Mouse (Mus musculus): ENCODE results near the gene Brpf3.
"Not testable (repeated sequence)": the region's sequence is repeated elsewhere in the genome, so short reads cannot be mapped to it uniquely, and the experiment has no call there.

The Brpf3 gene

GRCm38 (mm10) chr17:28829120-28829519 is 28.2 kb downstream of the Brpf3 start:
- DNase-seq = no peak

DNA sequence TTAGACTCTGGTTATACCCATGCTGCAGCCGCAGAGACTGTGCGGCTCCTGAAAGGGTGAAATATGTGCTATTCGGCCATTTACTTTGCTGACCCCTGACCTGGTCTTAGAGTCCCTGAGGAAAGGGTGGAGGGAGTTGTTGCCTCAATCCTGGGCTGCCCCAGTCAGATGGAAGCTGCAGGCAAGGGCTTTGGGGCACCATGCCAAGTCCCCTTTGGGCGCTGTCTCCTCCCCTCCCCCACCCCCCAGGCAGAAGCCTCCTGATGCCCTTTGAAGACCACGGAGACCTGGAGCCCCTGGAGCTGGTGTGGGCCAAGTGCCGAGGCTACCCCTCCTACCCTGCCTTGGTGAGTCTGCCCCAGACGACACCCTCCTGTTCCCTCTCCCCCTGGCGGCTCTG is 30.2 kb downstream of the Brpf3 start:
- no peak for DNase-seq

DNA sequence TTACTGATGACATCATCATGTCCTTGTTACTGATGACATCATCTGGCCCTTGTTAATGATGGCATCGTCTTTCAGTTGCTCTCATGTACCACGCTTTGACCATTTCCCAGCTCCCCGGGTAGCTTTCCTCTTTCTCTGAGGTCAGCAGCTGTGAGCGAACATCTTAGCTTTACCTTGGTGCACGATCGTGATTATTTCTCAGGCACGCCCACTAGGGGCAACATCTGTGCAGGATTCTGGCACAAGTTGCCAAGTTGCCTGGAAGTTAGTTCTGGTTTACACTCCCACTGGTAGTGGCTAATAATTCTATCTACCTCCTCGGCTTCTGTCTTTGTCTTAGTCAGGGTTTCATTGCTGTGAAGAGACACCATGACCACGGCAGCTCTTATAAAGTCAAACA is 31.1 kb downstream of the Brpf3 start:
- no peak for DNase-seq

DNA sequence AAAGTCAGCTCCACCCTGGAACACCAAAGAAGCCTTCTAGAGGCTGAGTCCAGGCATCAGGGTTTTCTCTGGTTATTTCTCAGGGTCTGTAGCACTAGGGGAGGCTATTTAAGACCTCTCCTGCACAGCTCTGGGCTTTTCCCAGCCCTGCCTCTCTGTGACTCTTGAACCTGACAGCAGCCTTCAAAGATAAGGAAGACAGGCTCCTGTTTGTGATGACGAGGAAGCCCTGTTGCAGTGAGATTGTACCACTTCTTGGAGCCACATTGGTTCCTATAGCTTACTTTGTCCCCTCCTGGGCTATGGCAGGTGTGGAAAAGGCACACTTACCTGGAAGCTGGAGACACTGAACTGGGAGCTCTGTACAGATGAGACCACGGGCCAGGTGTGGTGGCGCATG is 32.0 kb downstream of the Brpf3 start:
- DNase-seq = no peak

- DNase-seq = no peak
These were observed 33.8 kb downstream of the Brpf3 start for GRCm38 (mm10) chr17:28834676-28835075.

DNA sequence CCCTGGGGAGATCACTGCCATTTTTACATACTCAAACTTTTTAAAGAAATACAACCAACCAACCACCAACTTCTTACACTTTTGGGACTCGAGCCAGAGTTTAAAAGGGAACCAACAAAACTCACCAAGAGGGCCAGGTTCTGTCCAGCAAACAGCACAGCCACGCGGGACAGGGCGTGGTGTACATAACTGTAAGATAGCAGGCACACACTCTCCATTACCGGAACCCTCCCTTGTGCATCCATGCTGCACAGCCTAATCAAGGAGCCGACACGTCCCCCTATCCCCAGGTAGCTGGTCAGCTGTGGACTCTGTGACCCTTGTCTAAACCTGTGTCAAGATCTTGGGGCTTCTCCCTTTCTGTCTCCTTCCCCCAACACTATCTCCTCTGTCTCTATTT is 37.0 kb downstream of the Brpf3 start:
- DNase-seq = no peak

DNA sequence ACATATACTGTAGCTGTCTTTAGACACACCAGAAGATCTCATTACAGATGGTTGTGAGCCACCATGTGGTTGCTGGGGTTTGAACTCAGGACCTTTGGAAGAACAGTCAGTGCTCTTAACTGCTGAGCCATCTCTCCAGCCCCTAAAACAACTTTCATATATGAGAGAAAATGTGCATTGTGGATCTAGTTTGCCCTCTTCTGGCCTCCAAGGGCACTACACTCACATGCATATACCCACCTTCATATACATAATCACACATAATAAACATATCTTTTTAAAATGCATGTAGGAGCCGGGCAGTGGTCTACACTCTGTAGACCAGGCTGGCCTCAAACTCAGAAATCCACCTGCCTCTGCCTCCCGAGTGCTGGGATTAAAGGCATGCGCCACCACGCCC is 41.1 kb downstream of the Brpf3 start:
- not testable (repeated sequence) for DNase-seq

- DNase-seq = no peak
These were observed 42.8 kb downstream of the Brpf3 start for GRCm38 (mm10) chr17:28843665-28844064.

GRCm38 (mm10) chr17:28846974-28847617 is 46.2 kb downstream of the Brpf3 start:
- no peak for DNase-seq

GRCm38 (mm10) chr17:28850511-28850910 is 49.6 kb downstream of the Brpf3 start:
- DNase-seq = no peak

DNA sequence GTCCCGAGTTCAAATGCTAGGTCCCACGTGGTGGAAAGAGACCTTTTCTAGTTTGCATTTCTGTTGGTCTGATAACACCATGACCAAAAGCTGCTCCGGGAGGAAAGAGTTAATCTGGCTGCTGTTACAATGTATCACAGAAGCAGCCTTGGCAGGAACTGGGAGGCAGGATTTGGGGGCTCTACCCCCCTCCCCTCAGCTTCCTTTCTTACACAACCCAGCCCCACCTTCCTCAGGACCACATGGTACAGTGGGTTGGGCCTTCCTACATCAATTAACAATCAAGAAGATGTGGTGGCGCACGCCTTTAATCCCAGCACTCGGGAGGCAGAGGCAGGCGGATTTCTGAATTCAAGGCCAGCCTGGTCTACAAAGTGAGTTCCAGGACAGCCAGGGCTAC is 53.5 kb downstream of the Brpf3 start:
- no peak for DNase-seq

DNA sequence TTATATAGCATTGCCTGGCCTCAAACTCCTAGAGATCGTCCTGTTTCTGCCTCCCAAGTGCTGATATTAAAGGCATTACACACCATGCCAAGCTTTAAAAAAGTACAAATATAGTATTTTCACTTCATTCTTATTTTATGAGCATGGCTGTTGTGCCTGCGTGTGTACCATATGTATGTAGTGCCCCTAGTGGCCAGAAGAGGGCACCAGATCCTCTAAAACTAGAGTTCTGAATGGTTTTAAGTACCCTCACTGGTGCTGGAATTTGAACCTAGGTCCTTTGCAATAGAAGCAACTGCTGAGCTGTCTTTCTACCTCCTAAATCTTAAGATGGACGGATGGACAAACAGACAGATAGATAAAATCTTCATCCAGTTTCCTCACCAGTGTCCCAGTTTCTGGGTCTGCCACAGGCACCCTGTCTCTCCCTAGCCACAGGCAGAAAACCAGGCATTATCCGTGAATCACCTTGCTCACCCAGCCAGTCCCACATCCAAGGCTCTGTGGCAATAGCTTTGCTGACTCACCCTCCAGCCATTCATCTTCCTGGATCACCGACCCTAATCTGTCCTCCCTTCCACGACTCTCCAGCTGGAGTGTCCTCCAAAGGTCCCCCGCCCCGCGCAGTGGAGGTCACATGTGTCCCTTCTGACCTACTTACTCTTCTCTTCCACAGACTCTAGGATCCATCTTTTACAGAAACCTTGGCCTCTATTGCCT is 54.4 kb downstream of the Brpf3 start:
- DNase-seq = no peak

GRCm38 (mm10) chr17:28856030-28856429 is 55.1 kb downstream of the Brpf3 start:
- no peak for DNase-seq

DNA sequence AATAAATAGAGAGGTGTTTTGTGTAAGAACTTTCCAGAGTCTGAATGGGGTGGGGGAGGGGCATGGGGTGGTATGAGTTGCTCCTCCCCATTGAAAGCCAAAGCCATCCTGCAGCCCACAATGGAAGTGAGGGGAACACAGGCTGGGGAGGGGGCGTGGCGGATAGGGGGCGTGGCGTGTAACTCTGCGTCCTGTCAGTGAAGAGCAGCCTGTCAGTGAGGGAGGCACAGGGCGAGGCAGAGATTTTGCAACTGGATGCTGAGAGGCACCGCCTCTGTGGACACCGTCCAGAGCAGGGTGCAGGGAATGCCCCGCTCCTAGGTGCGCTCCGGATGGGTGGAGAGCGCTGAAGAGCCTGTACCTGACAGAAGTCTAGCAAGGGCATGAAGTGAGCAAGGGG is 57.3 kb downstream of the Brpf3 start, which contains the start of gene Pnpla1:
TSS of gene Pnpla1 (plus strand) at position 207 of the 400 bp plus-strand sequence.
- no peak for DNase-seq

GRCm38 (mm10) chr17:28863926-28864325 is 63.0 kb downstream of the Brpf3 start:
- DNase-seq = no peak

- no peak for DNase-seq
These were observed 63.6 kb downstream of the Brpf3 start for GRCm38 (mm10) chr17:28864464-28864863.

DNA sequence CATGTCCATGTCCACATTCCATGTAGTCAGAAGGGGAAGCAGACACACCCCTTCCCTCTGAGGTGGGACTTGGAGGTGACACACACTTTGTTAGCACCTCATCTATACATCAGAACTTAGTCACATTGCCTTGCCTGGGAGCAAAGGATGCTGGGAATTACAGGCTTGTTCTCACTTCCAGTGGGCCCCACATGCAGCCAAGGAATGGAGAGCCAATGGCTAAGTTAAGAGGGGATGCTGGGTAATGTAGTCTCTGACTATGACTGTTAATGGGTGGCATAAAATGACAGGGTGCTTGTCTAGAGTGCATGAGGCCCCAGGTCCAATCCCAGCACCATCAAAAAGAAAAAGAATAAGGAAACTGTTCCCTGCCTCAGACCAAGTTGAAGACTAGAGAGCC is 66.0 kb downstream of the Brpf3 start:
- no peak for DNase-seq

- no peak for DNase-seq
These were observed 66.5 kb downstream of the Brpf3 start for GRCm38 (mm10) chr17:28867381-28867780.

GRCm38 (mm10) chr17:28869412-28870110 is 68.7 kb downstream of the Brpf3 start:
- no peak for DNase-seq

- DNase-seq = no peak
These were observed 69.5 kb downstream of the Brpf3 start for GRCm38 (mm10) chr17:28870435-28870834.

DNA sequence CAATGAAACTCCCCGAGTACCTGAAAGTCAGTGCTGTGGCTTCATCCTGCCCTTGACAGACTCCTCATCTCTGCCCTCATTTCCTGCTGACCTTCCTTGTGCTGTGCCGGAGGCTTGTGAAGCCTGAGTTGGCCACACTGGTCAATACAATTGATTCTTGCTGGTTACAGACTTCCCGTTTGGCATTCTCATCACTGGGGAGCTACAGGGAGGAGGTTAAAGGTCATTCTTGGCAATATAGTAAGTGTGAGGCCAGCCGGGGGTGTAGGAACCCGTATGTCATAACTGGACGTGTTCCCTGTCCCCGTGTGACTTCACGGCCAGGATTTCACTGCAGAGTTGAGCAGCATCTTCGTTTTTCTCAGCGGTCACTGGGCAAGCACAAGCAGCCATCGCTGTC is 70.9 kb downstream of the Brpf3 start:
- no peak for DNase-seq

DNA sequence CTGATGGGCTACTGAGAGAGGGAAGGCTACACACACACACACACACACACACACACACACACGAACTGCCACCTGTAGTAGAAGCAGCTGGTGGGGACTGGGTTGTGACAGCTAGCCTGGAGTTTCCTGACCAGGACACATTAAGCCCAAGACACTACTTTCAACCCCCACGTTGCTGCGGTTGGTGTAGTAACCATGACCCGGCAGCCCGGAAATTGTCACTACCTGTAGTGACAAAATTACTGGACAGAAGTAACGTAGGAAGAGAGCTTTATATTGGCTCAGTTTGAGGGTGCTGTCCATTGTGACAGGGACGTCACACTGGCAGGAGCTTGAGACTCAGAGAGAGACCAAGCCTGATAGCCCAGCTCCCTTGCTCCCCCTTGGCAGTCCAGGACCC is 71.4 kb downstream of the Brpf3 start:
- DNase-seq = no peak

DNA sequence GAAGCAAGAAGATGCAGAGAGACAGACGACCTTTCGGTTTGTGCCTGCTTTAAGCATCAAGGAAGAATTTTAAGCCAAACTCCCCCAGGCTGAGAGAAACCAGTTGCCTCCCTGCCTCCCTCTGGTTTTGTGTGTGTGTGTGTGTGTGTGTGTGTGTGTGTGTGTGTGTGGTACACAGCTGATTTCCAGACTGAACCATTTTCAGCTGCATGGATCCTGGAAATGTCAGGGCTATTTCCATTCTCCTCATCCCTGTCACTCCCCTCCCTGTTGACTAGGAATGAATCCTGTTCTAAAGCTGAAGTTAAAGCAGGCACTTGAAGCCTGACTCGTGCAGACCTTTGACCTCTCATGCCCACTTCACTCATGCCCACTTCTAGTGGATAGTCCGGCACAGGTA is 73.3 kb downstream of the Brpf3 start:
- no peak for DNase-seq

GRCm38 (mm10) chr17:28874825-28875224 is 73.9 kb downstream of the Brpf3 start:
- no peak for DNase-seq
